Mouse (Mus musculus): ENCODE measurements at regions not wholly inside any gene's neighbourhood (a gene's known extent, or its start where the extent isn't known, plus 50 kb on each side); places are given as distances from the start of the nearest gene placed in this dataset.

DNA sequence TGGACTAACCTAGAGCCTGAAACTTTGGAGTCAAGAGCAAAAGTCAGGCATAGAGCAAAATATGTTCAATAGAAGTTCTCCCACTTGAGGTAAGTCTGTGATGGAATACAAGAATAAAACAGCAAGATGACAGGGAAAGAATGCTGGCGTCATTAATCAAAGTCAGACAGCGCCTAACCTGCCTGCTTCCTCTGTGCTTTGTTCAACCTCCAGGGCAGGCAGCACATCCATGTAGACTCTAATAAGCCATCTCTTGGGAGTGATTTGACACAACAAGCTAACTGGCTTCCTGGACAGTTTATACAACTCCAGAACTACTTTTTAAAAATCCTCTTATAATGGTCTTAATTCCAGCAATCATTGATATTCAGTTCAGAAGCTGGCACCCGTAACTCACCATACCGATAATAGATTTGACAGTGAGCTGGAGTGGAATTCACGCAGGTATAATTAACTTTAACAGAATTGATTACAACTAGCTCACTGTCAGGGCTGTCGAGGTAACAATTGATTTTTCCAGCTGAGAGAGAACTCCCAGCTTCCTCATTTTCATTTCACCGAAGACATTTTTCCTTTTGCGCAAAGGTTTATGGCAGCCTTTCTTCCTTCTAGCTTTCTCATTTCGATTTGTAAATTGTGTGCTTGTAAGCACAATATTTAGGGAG, 462.6 kb downstream of the Tmem135 start:
- H3K27me3 ChIP-seq (ENCODE audit: control insufficient read depth, insufficient read depth, low read length), result no peaks in the 10 kb centered on the region
- no peak for DNase-seq
- no peak overlapping the region for H3K4me3 ChIP-seq (replicated peaks; ENCODE audit: insufficient read depth, low read depth, low read length)
- 84% methylated on average over 9 of the region's 9 CpGs for WGBS
- TF ChIP-seq CTCF (IDR thresholded peaks at IDR 0.05; ENCODE audit: borderline replicate concordance, insufficient read depth, low read depth, low read length) (no peak), POLR2A (IDR thresholded peaks at IDR 0.05; ENCODE audit: borderline replicate concordance, insufficient read depth, low read length) (no peak)
- no peak overlapping the region for H3K27ac ChIP-seq (ENCODE audit: insufficient read depth, low read length)
- no peaks in the 10 kb centered on the region; the same call in 1 of the 2 replicates for H3K4me1 ChIP-seq (ENCODE audit: control insufficient read depth, insufficient read depth, low read length)

- H3K4me3 ChIP-seq (replicated peaks; ENCODE audit: insufficient read depth, low read depth, low read length), result no peak overlapping the region
- WGBS, result 64% methylated on average over 2 of the region's 2 CpGs
- no peak for TF ChIP-seq CTCF (IDR thresholded peaks at IDR 0.05; ENCODE audit: borderline replicate concordance, insufficient read depth, low read depth, low read length)
- no peak for TF ChIP-seq POLR2A (IDR thresholded peaks at IDR 0.05; ENCODE audit: borderline replicate concordance, insufficient read depth, low read length)
- H3K4me1 ChIP-seq (ENCODE audit: control insufficient read depth, insufficient read depth, low read length), result no peaks in the 10 kb centered on the region
- H3K27me3 ChIP-seq (ENCODE audit: control insufficient read depth, insufficient read depth, low read length), result no peaks in the 10 kb centered on the region
- no peak for DNase-seq
- no peak overlapping the region for H3K27ac ChIP-seq (ENCODE audit: insufficient read depth, low read length)
Observed at GRCm38 (mm10) chr7:88940196-88940595, 463.8 kb downstream of the Tmem135 start.

DNA sequence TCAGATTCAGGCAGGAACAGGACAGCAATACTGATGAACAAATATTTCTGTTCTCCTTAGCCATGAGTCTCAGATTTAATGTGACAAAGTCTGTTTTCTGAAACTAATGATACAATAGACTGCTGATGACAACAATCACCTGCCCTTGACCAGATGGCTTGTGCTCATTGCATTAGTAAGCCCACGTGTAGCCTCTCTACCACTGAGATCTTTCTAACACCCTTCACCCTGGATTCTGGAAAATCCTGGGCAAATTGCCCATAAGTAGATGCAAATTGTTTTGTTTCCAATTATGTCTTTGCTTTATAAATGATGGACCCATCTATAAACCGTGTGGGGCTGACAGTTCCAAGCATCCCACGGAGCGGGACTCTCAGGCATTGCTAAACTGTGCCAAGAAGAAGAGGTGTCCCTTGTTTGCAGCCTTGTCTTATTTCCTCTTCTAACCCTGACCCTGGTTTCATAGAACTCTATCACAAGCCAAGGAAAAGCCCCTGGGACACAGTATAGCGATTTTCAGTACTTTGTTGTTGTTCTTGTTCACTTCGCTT, 475.7 kb downstream of the Tmem135 start:
- Histone ChIP-seq H3K4me1 (ENCODE audit: control insufficient read depth, insufficient read depth, low read length) (no peaks in the 10 kb centered on the region), H3K27me3 (ENCODE audit: control insufficient read depth, insufficient read depth, low read length) (no peaks in the 10 kb centered on the region), H3K27ac (ENCODE audit: insufficient read depth, low read length) (no peak overlapping the region), H3K4me3 (replicated peaks; ENCODE audit: insufficient read depth, low read depth, low read length) (no peak overlapping the region)
- WGBS, result 23% methylated on average over 6 of the region's 6 CpGs
- DNase-seq, result no peak
- no peak for TF ChIP-seq CTCF (IDR thresholded peaks at IDR 0.05; ENCODE audit: borderline replicate concordance, insufficient read depth, low read depth, low read length)
- TF ChIP-seq POLR2A (IDR thresholded peaks at IDR 0.05; ENCODE audit: borderline replicate concordance, insufficient read depth, low read length), result no peak
